Mouse (Mus musculus) heart, adult 18-20 months (tissue): ENCODE data around the gene Sertad1. TPM values are rescaled to one million over a fixed set of nuclear protein-coding genes. Genes with fewer than 3 reads are reported as not detected.

Experiments
- DNase-seq, 2 experiments: peaks; one replicate each; pipeline ENCODE4 v3.0.0; 2021 to 2022; ENCODE audit warnings: mixed read lengths in 1 of 2
- long read RNA-seq, 2 experiments: library from polyadenylated mRNA; stranded (forward); transcript quantifications; one replicate each; pipeline ENCODE4 v2.0.0; 2021
- total RNA-seq, 2 experiments: library from RNA; stranded (reverse); gene quantifications; 2 replicates each; pipeline ENCODE4 v1.2.3; 2021

Sertad1 gene
- total RNA-seq = 1 to 10 TPM; 8.0 to 9.3 TPM
- long read RNA-seq, experiment 1, partial matches to known transcripts = 0 of 3 reads
- long read RNA-seq, experiment 1, other reads (novel, unspliced or antisense) = 1 of 3 reads
- long read RNA-seq, experiment 2 = 0 reads

DNA sequence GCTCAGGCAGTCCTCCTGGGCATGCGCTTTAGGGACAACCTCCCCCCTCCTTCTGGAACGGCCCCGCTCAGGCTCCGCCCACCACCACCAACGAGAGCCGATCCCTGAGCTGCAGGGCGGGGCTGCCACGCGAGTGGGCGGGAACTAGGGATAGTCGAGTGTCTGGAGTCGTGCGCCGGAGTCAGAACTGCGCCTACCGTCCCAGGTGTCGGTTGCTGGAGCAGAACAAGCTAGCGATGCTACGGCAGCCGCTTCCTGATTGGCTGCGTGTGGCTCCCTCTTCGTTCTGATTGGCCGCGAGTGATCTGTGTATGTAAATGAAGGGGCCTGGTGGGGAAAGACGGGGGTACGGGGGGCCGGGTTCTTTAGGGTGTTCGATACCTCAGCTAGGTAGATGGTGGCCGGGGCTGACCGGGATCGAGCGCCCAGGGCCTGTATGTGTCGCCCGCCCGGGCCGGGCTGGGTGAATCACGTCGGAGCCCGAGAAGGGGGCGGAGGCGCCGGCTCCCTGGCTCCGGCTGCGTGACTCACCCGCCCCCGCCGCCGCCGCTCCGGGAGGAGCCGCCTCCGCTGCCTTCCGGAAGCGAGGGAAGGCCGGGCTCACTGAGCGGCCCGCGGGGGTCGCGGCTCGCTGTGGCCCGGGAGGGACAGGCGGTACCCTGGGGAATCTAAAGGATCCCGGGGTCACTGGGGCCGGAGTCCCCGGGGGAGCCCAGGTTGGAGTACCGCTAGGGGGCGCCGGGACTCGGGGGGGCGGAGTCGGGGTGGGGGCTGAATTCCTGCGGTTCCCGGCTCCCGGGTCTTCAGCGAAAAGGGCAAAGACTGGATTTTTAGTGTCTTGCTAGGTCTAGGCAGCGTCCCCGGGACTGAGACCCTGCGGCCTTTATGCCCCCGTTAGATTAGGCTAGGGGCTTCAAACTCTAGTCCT lies at the start of gene Sertad1:
Sertad1 (plus strand) TSS at position 141 of the 928 bp plus-strand sequence.
- peak; percentile 100 for DNase-seq

DNA sequence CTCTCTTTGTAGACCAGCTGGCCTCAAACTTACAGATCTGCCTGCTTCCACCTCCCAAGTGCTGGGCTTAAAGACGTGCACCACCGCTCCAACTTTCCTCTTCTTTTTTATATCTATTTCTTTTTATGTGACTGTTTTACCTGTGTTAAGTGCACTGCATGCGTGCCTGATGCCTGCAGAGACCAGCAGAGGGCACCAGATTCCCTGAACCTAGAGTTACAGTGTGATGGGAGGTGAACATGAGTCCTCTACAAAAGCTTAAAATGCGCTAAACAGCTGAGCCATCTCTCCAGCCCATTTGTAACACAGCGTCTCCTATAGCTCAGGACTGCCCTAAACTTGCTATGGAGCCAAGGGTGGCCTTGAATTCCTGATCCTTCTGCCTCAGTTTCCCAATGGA lies 49.2 kb upstream of the Sertad1 start:
- peak in 1 of 2 experiments; percentile 15 for DNase-seq

DNA sequence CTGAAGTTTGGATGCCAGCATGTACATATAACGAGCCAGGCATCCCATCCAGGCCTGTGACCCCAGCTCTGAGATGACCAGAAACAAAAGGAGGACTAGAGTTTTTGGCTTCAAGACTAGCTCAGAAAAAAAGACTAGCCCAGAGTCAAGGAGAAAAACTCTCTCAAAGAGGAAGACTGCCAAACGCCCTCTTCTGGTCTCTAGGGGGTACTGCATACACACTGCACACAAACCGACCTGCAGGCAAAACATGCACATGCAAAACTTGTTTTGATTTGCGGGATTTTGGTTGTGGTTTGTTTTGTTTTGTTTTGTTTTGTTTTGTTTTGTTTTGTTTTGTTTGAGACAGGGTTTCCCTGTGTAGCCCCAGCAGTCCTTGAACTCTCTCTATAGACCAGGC lies 46.7 kb upstream of the Sertad1 start:
- no peak for DNase-seq

DNA sequence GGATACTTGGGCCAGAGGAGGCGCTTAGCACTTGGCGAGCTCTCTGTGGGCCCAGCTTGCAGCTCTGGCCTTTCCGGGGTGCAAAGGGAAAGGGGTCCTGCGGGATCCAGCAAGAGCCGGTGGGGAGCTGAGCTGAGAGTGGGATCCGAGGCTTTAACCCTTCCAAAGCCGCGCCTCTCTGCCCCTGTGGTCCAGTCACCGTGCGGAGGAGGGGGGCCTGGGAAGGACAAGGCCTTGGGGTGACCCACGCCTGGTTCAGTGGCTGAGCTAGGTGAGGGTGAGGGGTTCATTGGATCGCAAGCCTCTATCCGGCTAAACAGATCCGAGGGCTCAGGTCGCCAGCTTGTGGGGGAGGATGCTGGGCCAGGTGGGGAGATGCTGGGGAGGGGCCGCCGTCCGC lies 40.7 kb upstream of the Sertad1 start:
- peak in 1 of 2 experiments; percentile 10 for DNase-seq

DNA sequence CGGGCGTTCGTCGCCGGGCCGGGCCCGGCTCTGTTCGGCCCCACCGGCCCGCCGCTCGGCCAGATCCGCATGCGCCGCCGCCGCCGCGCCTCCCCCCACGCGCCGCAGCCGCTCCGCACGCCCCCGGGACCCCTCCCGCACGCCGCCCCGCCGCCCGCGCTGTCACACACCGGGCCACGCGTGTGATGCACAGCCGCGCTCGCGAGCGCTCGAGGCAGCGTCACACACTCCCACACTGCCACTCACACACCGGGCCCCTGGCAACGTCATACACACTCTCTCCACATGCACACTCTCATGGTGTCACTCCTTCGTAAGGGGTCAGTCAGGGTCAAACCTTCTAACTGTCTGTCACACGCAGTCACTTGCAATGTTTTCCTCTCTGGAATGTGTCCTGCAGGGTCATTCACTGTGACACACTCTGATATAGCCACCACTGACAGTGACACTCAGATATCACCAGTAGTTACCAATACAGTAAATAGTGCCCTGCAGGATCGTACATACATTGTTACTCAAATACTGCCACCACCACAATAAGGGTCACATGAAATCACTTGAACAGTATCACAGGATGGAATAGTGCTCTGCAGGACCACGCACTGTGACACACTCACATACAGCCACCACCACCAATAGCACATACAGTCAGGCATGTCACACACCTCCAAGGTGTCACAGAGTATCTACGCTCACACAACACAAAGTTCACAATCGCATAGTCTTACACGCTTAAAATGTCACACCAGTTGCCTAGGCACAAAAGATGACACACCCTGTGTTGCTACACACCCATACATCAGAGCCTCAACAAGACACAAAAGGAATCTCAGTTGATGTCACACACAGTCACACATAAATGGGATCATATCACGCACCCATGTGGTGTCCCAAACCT lies 39.9 kb upstream of the Sertad1 start:
- peak; percentile 12 to 36 for DNase-seq

DNA sequence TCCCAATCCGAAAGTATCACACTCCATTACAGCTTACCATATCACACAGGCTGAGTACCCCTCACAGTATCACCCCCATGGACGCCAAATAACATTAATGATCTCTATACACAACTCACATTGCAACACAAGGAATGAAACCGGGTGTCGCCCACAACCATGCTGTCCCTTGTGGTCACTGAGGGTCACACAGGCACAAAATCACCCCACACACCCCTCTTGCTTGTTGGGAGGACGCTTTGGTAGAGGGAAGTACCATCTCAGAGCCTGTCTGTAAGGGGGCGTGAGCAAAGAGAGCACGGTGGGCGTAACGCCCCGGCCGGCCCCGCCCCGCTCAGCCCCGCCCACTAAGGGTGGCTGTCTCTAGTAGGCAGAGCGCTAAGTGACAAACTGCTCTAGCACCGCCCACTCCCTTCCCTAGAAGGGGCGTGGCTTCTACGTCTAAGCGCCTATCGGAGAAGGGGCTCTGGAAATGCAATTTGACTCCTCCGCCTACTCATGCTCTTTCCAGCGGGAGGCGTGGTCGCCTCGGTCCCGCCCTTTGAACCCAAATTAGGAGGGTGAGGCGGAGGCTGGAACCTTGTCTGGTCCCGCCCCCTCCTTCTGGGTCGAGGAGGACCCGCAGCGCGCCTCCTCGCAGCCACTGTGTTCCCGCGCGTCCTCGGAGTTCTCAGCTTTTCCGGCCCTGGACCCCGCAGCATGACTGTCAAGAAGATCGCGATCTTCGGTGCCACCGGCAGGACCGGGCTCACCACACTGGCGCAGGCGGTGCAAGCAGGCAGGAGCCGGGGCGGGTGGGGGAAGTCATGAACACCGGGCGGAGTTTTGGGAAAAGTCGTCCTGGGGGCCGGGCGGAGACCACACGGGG lies 39.1 kb upstream of the Sertad1 start, which contains the start of the genes Sptbn4 and Blvrb:
Sptbn4 (minus strand) TSS at position 268 of the 868 bp plus-strand sequence.
Blvrb (plus strand) TSS at position 560 of the 868 bp plus-strand sequence.
- peak; percentile 98 to 100 for DNase-seq

DNA sequence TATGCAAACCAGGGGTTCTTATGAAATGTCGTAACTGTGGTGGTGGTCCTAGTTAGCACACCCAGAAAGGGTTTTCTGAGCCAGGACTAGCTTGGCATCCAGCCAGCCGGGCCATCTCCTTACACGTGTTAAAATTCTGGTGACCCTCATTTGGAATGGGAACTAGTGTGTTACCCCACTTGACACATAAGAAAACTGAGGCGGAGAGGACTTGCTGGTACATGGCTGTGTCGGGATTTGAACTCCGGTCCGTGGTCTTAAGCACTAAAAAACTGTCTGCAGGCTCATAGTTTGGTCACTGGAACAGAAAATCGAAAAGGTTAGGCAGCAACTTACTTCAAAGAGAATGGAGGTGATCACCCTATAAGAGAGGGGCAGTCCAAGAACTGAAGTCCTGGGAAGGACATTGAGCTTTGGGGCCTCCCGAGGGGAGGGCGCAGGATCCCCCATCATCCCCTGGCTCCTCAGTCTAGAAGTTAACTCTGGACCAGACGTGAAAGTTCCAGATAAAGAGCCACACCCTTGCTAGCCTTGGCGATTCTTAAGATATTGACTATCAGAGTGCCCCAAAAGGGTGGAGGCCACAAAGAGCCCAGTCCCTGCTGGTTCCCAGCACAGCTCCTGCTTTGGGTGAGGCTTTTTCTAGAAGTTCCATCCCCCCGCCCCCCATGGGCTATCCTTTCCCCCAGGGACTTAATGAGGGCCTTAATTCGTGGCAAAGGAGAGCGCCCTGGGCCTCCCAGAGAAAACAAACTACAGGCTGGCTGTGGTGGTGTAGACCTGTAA lies 38.1 kb upstream of the Sertad1 start:
- DNase-seq = no peak

DNA sequence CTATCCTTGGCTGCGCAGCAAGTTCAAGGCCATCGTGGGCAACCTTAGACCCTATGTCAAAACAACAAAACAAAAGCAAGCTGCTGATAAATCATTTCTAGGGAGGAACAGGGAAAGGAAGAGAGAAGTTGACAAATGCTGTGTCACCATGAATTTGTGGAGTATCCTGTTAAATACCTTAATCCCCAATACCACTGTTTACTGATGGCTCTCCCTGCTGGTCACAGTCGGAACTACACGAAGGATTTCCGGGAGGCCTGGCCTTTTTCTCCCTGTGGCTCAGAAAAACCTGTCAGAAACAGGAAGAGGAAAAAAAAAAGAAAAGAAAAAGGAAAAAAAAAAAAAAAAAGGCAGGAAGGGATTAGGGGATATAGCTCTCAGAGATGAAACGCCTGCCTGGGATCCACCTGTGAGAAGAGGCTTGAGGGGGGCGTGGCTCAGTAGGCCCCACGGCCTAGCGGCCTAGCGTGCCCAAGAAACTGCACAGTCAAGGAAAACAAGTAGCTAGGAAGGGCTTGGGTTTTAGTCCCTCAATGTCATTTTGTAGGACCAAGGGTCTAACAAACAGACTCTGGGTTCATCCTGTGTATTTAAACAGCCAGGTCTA lies 37.4 kb upstream of the Sertad1 start:
- peak; percentile 76 to 89 for DNase-seq

DNA sequence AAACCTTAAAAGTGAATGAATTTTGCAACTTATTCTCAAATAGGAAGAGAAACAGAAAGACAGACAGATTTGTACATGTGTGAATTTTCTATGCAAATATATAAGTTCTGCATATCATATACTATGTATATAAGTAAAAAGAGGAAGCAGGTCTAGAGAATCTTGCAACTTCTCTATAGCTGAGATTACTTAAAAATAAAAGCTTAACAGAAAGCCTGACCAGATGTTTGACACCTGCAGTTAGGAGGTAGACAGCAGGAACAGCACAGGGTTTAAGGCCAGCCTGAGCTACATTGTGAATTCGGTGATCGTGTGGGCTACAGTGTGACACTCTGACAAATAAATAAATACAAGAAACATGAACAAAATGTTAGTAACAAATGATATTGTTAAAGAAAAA lies 35.4 kb upstream of the Sertad1 start:
- no peak for DNase-seq

DNA sequence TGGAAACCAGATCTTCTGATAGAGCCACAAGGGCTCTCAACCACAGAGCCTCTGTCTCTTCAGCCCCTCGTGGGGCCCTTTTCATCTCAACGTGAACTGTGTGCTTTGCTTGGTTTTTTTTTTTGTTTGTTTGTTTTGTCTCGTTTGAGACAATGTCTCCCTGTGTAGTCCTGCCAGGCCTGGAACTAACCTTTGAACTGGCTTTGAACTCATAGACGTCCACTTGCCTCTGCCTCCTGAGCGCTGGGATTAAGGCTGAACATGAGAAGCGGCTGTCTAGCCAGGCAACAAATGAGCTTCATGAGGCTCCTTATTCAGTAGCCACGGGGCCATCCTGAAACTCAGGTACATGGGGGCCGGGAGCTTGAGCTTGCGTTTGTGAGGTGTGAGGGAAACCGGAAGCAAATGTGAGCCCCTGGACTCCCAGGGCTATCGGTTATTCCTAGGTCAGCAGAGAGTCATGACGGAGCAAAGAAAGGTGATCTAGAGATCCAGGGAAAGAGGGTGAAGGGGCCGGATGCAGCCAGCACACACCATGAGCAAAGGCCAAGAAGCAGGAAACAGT lies 34.4 kb upstream of the Sertad1 start:
- DNase-seq = no peak

DNA sequence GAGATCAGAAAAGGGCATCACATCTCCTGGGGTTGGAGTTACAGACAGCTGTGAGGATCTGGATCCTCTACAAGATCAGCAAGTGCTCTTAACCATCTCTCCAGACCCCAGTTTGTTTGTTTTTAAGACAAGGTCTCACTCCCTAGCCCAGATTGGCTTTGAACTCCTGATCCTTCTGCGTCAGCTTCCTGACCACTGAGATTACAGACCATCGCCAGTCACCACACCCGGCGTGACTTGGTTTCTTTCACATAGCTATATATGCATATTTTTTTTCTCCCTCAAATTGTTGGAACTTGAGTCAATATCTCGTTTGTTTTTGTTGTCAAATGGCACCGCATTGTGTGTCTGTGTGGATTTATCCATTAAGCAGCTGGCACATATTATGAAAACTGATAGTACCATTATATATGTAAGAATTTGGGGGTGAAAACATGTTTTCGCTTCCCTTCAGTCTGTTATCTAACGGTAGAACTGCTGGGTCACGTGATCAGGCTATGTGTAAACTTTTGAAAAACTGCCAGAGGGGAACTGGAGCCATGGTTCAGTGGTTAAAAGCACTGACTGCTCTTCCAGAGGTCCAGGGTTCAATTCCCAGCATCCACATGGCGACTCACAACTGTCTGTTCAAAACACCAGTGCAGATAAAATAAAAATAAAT lies 32.1 kb upstream of the Sertad1 start:
- DNase-seq = no peak

DNA sequence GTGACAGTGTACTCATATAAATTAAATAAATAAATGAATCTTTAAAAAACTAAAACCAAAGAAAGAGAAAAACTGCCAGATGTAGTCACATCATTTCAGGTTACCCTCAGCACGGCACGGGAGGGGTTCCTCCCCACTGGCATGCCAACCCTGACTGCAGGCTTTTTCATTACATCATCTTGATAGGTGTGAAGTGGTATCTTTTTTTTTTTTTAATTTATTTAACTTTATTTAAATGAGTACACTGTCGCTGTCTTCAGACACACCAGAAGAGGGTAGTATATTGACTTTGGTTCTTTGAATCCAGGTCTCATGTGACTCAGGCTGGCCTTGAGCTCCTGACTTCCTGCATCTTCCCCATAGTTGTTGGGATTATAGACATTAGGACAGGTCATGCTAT lies 31.4 kb upstream of the Sertad1 start:
- DNase-seq = no peak

DNA sequence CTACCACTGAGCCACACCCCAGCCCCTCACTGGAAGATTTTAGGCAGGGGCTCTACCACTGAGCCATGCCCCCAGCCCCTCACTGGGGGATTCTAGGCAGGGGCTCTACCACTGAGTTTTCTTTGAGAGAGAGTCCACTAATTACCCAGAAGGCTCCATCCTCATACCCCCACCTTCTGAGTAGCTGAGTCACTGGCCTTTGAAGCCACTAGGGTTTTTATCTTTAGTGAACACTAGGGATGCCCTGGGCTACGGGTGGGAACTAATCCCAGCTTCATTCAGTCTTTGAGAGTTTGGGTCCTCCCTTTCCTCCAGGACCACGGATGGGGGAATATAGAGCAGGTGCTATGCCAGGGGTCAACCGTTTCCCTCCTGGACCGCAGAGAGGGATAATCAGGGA lies 28.1 kb upstream of the Sertad1 start:
- DNase-seq = no peak

DNA sequence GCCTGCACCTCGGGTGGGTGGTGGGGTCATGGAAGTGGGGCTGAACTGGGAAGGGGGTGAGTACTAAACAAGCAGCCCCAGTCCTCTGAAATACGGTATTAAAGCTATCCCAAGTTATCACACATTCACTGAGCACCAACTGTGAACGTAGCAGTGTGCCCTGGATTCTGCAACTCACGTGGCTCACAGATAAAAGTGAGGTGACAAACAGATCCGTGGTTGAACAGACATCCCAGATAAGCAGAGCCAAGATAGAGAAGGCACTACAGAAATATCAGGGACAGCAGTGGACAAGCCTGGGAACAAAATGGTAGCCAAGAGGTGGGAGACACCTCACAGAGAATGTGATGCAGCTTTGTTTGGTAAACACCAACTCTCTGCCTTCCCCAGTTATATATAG lies 27.1 kb upstream of the Sertad1 start:
- DNase-seq = no peak

DNA sequence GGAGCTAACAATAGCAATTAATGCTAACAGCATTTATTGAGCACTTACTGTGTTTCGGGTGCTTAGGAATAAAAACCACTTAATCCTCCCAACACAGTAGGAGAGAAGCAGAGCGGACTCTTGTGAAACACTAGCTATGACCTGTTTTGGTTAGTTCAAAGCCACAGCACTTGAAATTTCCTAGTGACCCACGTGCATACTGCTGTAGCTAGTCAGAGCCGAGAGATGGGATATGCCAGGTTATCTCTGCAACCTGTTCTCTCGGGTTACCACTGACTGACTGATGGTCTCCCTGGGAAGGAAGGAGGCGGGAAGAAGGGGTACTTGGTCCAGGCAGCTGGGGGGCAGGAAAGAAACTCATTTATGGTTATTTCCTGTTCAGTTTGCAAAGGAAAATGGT lies 26.2 kb upstream of the Sertad1 start:
- DNase-seq = no peak

DNA sequence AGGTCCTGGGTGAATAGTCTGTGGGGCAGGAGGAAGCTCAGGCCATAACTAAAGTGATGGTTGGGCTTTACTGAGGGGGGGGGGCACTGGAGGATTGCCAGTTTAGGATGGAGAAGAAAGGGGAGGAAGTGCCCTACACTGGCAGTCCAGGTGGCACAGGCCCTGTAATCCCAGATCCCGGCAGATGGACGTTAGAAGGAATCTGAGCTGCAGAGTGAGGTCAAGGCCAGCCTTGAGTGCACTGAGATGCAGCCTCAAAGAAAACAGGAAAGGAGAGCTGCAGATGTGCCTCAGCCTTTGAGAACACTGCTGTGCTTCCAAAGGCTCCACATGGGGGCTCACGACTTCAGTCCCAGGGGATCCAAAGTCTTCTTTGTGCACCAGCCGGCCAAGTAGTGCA lies 19.1 kb upstream of the Sertad1 start:
- DNase-seq = no peak

DNA sequence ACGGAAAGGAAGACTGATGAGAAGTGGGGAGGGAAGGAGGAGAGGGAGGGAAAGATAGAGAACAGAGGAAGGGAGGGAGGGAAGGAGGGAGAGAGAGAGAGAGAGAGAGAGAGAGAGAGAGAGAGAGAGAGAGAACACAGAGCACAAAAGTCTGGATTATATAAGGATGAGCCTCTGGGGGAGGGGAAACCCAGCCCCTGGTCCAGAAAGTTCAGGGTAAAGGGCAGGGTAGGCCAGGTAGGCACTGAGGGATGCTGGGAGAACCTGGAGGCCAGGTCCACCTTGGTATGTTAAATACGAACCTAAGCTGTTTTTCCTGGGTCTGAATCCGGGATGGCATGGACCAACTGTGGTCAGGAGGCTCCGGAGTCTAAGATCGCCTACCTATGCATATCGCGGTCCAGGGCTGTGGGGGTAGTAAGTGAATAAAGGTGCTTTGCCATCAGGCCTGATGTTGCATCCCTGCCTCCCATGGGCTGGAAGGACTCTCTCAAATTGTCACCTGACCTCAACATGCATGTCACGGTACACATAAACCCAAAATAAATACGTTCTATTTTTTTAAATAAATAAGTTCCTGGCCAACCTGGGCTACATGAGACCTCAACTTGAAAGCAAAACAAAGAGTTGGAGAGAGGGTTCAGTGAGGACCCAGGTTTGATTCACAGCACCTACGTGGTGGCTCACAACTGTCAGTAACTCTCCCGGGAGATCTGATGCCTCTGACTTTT lies 15.2 kb upstream of the Sertad1 start:
- DNase-seq = no peak

DNA sequence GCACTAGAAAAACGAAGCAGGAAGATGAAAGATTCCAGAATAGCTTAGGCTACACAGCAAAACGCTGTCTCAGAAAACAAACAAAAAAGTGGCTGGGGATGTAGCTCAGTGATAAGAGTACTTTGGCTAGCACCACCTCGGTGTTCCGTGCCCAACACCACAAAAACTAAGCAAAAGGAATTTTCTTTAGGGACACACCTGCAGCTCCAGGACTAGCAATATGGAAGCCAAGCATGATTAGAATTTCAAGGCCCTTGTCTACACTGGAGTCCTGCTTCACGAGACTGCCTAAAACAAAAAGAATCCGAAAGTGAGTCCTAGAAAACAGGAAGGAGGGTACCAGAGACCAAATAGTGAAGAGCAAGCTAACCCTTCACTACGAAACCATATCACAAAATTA lies 14.1 kb upstream of the Sertad1 start:
- peak in 1 of 2 experiments; percentile 54 for DNase-seq
